Mouse (Mus musculus) induced T-regulatory cell, adult 2 months (primary cell): Measurements from ENCODE around the gene Hsd3b7.

Source experiments
- DNase-seq: peaks from one replicate; pipeline ENCODE4 v3.0.0-alpha.2; 2012; ENCODE audit warnings: low read depth

Hsd3b7 gene

DNA sequence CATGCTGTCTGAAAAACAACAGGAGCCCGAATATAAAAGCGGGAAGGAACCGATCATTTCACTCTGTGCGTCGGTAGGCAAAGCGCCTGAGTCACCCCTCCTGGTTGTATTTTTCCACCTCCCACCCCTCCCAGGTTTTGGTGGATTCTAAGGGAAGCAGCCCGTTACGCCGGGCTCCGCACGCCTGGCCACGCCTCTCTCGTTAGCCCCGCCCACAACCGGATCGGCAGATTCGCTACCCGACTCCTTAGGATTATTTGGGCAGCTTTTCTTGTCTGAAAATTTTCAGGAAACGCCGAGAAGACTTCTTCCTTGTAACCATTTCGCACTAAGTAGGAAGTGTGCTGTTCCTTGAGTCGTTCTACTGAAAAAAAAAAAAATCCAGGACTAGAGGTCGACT lies 24.0 kb upstream of the Hsd3b7 start, which contains the start of gene Setd1a:
Gene Setd1a, plus strand, starts transcription at position 245 of the 400 bp plus-strand sequence.
- DNase-seq, result peak; percentile 92

DNA sequence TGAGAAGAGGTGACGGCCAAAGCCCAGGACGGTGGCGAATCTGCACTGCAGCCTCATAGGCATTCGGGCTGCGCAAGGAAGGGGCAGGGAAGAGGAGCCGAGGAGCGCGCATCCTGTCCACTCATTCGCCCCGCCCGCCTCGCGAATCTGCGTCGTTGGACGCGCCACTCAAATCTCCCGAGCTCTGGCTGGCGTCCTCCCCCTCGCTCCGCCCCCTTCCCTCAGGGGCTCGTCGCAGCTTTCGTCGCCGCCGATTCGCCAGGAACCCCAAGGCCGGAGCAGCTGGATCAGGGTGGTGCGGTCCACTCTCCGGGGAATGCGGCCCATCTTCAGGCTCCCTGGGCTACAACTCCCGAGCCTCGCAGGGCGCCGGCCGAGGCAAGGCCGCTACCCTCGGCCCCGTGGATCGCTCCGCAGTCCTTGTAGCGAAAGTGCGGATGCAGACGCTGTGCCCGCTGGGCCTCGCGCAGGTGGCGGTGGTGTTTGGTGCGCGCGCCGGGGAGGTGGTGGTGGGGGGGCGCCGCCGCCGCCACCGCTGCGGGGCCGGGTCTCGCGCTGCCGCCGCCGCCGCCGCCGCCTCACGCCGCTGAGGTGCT lies 23.4 kb upstream of the Hsd3b7 start:
- DNase-seq, result peak; percentile 99

GRCm38 (mm10) chr7:127777474-127778266 lies 22.7 kb upstream of the Hsd3b7 start:
- DNase-seq, result peak; percentile 76

- DNase-seq, result no peak
Measured at GRCm38 (mm10) chr7:127778350-127778749, 22.1 kb upstream of the Hsd3b7 start.

DNA sequence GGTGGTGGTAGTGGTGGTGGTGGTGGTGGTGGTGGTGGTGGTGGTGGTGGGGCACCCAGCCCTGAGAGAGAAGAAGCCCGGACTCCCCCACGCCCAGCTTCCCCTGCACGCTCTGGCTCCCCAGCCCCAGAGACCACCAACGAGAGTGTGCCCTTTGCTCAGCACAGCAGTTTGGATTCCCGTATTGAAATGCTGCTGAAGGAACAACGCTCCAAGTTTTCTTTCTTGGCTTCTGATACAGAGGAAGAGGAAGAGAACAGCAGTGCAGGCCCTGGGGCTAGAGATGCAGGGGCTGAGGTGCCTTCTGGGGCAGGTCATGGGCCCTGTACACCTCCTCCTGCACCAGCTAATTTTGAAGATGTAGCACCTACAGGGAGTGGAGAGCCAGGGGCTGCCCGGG lies 15.1 kb upstream of the Hsd3b7 start, which contains the start of gene Gm49388:
Gene Gm49388, plus strand, starts transcription at position 301 of the 400 bp plus-strand sequence.
- no peak for DNase-seq

GRCm38 (mm10) chr7:127797076-127797845 lies 3.1 kb upstream of the Hsd3b7 start:
- no peak for DNase-seq

- no peak for DNase-seq
Measured at GRCm38 (mm10) chr7:127798591-127798990, 1.8 kb upstream of the Hsd3b7 start.

DNA sequence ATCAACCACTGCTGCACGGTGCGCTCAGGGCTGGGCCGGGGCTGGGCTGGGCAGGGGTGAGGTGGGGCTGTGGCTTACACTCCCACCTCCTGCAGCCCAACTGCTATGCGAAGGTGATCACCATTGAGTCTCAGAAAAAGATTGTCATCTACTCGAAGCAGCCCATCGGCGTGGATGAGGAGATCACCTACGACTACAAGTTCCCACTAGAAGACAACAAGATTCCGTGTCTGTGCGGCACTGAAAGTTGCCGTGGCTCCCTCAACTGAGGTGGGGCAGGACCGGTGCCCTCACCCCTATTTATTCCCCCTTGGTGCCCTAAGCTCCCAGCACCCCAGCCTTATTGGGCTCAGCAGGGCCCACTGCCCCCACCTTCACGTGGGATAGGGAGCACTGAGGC lies 1.2 kb upstream of the Hsd3b7 start:
- DNase-seq, result no peak

DNA sequence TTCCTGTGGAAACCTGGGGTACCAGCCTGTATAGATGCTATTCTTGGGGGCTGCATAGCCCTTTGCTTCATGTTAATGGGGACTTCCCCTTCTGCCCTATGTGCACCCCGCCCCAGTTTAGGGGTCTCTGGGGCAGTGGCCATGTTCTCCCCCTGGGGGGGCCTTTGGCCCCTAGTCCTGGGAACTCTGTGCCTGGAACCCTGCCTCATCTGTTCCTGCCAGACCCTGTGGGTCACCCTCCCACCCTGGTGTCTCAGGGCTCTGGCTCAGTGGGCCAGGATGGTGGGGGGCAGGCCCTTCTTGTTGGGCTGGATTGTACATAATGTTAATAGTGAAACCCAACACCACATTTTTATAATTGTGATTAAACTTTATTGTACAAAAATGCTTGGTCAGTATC lies 666 bp upstream of the Hsd3b7 start:
- DNase-seq, result no peak

- no peak for DNase-seq
Measured at GRCm38 (mm10) chr7:127801010-127801621, 712 bp downstream of the Hsd3b7 start.

DNA sequence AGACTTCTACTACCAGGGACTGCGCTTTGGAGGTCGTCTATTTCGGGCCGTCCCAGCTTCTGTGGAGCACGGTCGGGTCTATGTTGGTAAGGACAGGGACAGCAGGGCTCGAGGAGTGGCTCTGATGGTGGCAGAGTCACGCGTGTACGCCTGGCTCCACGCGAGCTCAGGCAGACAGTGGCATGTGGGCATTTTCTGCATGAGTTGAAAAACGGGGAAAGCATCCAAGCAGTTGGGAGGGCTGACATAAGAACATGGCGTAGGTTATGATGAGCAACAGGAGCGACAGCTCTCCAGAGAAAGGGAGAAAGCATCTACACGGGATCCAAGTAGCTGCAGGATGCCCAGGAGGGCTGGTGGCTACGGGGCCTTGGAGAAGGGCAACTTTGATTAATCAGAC lies 1.9 kb downstream of the Hsd3b7 start:
- DNase-seq, result no peak

GRCm38 (mm10) chr7:127808821-127809220 lies 8.4 kb downstream of the Hsd3b7 start:
- no peak for DNase-seq

- DNase-seq, result no peak
Measured at GRCm38 (mm10) chr7:127809846-127810245, 9.4 kb downstream of the Hsd3b7 start.

DNA sequence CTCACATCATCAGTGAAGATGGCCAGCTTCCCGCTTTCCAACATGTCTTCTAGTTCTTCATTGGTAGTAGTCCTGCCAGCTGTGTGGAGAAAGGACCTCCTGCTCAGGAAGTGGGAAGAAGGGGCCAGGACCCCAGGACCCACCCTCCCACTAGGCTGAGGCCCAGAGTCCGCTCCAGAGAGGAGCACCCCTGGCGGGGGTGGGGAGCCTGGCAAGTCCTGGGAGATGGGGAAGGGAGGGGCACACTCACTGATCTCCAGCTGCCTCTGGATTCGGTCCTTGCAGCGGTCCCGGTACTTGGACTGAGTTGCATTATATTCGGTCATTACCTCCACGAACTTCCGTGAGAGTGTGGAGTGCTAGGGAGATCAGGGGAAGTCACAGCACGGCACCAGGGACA lies 10.2 kb downstream of the Hsd3b7 start:
- no peak for DNase-seq

GRCm38 (mm10) chr7:127811240-127811639 lies 10.8 kb downstream of the Hsd3b7 start:
- DNase-seq, result no peak

DNA sequence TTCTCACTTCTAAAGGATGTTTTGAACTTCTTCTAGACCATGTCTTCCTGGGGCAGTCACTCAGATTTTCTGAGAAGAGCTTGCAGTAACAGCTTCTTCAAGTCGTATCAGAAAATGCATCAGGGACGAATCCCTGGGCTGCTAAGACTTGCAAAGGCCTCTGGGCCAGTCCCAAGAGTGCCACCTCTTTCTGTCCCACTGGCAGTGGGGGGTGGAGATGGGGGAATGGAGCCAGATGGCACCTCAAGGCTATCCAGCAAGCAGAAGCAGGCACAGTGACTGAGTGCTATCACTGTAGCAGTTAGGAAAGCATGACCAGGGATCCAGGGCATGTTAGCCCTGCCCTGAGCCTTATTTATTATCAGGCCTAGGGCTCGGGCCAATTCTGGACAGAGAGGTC lies 11.9 kb downstream of the Hsd3b7 start:
- DNase-seq, result no peak

- no peak for DNase-seq
Measured at GRCm38 (mm10) chr7:127813821-127814220, 13.4 kb downstream of the Hsd3b7 start.

GRCm38 (mm10) chr7:127814241-127814921 lies 14.0 kb downstream of the Hsd3b7 start:
- DNase-seq, result no peak

DNA sequence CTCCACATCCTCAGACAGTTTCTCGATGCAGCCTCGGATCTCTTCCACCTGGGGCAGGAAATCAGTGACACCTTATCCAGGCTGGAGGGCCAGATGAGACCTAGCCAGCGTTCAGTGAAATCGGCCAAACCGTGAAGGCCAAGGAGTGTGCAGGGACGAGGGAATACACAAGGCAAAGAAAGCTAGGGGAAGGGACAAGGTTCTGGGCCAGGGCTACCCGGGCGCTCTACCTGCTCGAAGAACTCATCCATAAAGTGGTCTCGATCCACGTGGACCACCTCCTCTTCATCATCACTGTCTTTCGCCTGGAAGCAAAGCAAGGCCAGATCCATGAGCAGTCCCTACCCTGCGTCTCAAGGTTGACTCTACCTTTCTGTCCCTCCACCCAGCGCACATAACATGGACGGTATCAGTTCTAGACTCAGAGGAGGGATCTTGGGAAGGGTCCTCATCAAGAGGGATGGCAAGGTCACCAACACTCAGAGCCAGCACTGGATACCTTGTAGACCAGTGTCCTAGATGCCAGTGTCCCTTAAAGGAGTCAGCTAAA lies 14.8 kb downstream of the Hsd3b7 start:
- no peak for DNase-seq

DNA sequence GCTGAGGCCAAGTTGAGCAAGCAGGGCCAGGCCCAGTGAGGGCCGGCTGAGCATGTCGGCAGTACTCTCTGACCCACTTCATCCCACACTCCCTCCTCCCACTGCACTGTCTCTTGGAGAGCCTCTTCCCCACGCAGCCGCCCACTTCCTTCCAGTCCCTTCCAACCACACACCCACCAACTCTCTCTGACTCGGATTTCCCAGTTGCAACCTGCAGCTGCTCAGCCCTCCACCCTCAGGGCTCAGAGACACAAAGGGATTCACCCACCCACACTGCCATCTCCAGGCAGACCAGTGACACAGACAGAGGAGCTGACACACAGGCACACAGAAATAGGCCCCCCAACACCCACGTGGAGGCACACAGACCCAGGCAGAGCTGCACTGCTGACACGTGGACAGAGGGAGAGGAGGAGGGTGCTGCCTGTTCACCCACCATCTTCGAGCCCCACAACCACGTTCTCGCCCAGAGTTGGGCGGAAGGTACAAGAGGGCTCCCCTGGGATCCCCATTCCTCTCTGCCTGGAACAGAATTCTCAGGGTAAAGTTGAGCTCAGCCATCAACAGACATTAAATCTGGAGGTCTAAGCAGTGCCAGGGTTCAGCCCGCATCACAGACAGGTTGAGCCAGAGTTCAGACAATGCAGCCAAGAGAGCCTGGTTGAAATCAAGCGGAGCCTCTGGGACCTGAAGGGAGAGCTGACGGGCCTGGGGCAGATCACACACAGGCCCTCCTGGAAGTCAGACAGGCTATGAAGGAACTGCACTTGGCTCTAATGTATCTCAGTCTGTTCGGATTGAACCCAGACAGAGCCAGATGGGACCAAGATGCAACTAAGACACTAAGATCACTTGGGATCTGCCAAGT lies 15.8 kb downstream of the Hsd3b7 start:
- DNase-seq, result peak; percentile 34
